Mouse (Mus musculus): ENCODE results near the gene Fam118b.

Fam118b gene

GRCm38 (mm10) chr9:35267146-35267975 is at the start of gene Fam118b, which contains the start of gene Rpusd4:
Gene Fam118b (minus strand): TSS chr9:35267805.
Gene Rpusd4 (plus strand): TSS chr9:35267865.
- DNase-seq (ENCODE audit: low spot score in 2 of 2), result peak; percentile 87 to 89

GRCm38 (mm10) chr9:35316771-35317211 is 49.2 kb upstream of the Fam118b start:
- DNase-seq (ENCODE audit: low spot score in 2 of 2), result peak; percentile 56 to 61

- DNase-seq (ENCODE audit: low spot score in 2 of 2), result no peak
These were observed 46.6 kb upstream of the Fam118b start for GRCm38 (mm10) chr9:35314254-35314653.

GRCm38 (mm10) chr9:35313601-35314000 is 46.0 kb upstream of the Fam118b start:
- no peak for DNase-seq (ENCODE audit: low spot score in 2 of 2)

- peak; percentile 54 to 75 for DNase-seq (ENCODE audit: low spot score in 2 of 2)
These were observed 44.9 kb upstream of the Fam118b start for GRCm38 (mm10) chr9:35312516-35312915.

- peak in 1 of 2 experiments; percentile 25 for DNase-seq (ENCODE audit: low spot score in 2 of 2)
These were observed 42.8 kb upstream of the Fam118b start for GRCm38 (mm10) chr9:35310377-35310776.

GRCm38 (mm10) chr9:35307461-35307860 is 39.9 kb upstream of the Fam118b start:
- no peak for DNase-seq (ENCODE audit: low spot score in 2 of 2)

- no peak for DNase-seq (ENCODE audit: low spot score in 2 of 2)
These were observed 34.6 kb upstream of the Fam118b start for GRCm38 (mm10) chr9:35302172-35302571.

- DNase-seq (ENCODE audit: low spot score in 2 of 2), result no peak
These were observed 30.2 kb upstream of the Fam118b start for GRCm38 (mm10) chr9:35297791-35298190.

GRCm38 (mm10) chr9:35293465-35293864 is 25.9 kb upstream of the Fam118b start:
- DNase-seq (ENCODE audit: low spot score in 2 of 2), result peak; percentile 64 to 83

GRCm38 (mm10) chr9:35290916-35291315 is 23.3 kb upstream of the Fam118b start:
- peak; percentile 42 to 71 for DNase-seq (ENCODE audit: low spot score in 2 of 2)

- DNase-seq (ENCODE audit: low spot score in 2 of 2), result no peak
These were observed 22.8 kb upstream of the Fam118b start for GRCm38 (mm10) chr9:35290417-35290816.

GRCm38 (mm10) chr9:35289992-35290391 is 22.4 kb upstream of the Fam118b start:
- DNase-seq (ENCODE audit: low spot score in 2 of 2), result no peak

GRCm38 (mm10) chr9:35286351-35286750 is 18.7 kb upstream of the Fam118b start:
- no peak for DNase-seq (ENCODE audit: low spot score in 2 of 2)

- DNase-seq (ENCODE audit: low spot score in 2 of 2), result no peak
These were observed 16.7 kb upstream of the Fam118b start for GRCm38 (mm10) chr9:35284351-35284750.

GRCm38 (mm10) chr9:35283415-35284069 is 15.9 kb upstream of the Fam118b start:
- DNase-seq (ENCODE audit: low spot score in 2 of 2), result no peak

- no peak for DNase-seq (ENCODE audit: low spot score in 2 of 2)
These were observed 15.2 kb upstream of the Fam118b start for GRCm38 (mm10) chr9:35282851-35283200.

GRCm38 (mm10) chr9:35282006-35282850 is 14.6 kb upstream of the Fam118b start:
- peak; percentile 70 to 78 for DNase-seq (ENCODE audit: low spot score in 2 of 2)

- DNase-seq (ENCODE audit: low spot score in 2 of 2), result no peak
These were observed 10.8 kb upstream of the Fam118b start for GRCm38 (mm10) chr9:35278451-35278850.

- peak in 1 of 2 experiments; percentile 46 for DNase-seq (ENCODE audit: low spot score in 2 of 2)
These were observed 10.3 kb upstream of the Fam118b start for GRCm38 (mm10) chr9:35277855-35278365.

- DNase-seq (ENCODE audit: low spot score in 2 of 2), result no peak
These were observed 541 bp upstream of the Fam118b start for GRCm38 (mm10) chr9:35267976-35268715.

Measured in heart, adult 9 months (tissue).